Mouse (Mus musculus) intestine, embryonic 15.5 days (tissue): ENCODE results near the gene Phf21a. TPM values are rescaled to one million over a fixed set of nuclear protein-coding genes. Genes with fewer than 3 reads are reported as not detected.

Experiments used
- ATAC-seq: fragments of 200-750 bp; cut with Nextera tagmentation; 2 replicates; pipeline ENCODE4 v1.8.0; 2017; ENCODE audit warnings: moderate TSS enrichment, moderate library complexity
- H3K27ac ChIP-seq: fragments of 300-500 bp; sonication (generic); 2 replicates; pipeline ENCODE4 v1.5.1; 2015; ENCODE audit warnings: mild to moderate bottlenecking, inconsistent platforms
- H3K27me3 ChIP-seq: fragments of 300-500 bp; sonication (generic); replicated peaks from 2 replicates; pipeline ENCODE4 v1.6.1; 2015; ENCODE audit warnings: inconsistent platforms
- H3K36me3 ChIP-seq: fragments of 300-500 bp; sonication (generic); 2 replicates; pipeline ENCODE4 v1.6.1; 2015; ENCODE audit warnings: inconsistent platforms
- H3K4me1 ChIP-seq: fragments of 300-500 bp; sonication (generic); replicated peaks from 2 replicates; pipeline ENCODE4 v1.6.1; 2015; ENCODE audit warnings: inconsistent platforms
- H3K4me2 ChIP-seq: fragments of 300-500 bp; sonication (generic); replicated peaks from 2 replicates; pipeline ENCODE4 v1.6.1; 2015; ENCODE audit warnings: mild to moderate bottlenecking, inconsistent platforms
- H3K4me3 ChIP-seq: fragments of 300-500 bp; sonication (generic); replicated peaks from 2 replicates; pipeline ENCODE4 v1.5.1; 2015; ENCODE audit warnings: inconsistent platforms
- H3K9ac ChIP-seq: fragments of 300-500 bp; sonication (generic); 2 replicates; pipeline ENCODE4 v1.6.1; 2015; ENCODE audit warnings: inconsistent platforms
- H3K9me3 ChIP-seq: fragments of 300-500 bp; sonication (generic); 2 replicates; pipeline ENCODE4 v1.6.1; 2016; ENCODE audit warnings: inconsistent platforms
- WGBS: fragments of 180-500 bp; shearing (Covaris S2); methylation state at CpG from one replicate; pipeline ENCODE4 v1.1.7; 2015; 5-methylcytosine and 5-hydroxymethylcytosine counted together
- polyA plus RNA-seq: library from polyadenylated mRNA; unstranded; fragments of >200 nt; fragmentation: Nextera tagmentation; extraction: Ambion mirVana; gene quantifications from 2 replicates; pipeline ENCODE4 v1.2.1, GENCODE M21; 2015

Phf21a gene
- polyA plus RNA-seq, 1 experiment from 2014 or later: 19.1 TPM

- Histone ChIP-seq H3K9ac (peak overlapping the region; percentile 86), H3K27ac (peak overlapping the region; percentile 99), H3K27me3 (no peaks in the 10 kb centered on the region), H3K4me1 (0 out of 2 replicates have a peak, but pooled peaks cover 3% of the 10 kb centered on the region), H3K36me3 (no peaks in the 10 kb centered on the region), H3K9me3 (no peaks in the 10 kb centered on the region), H3K4me2 (peak overlapping the region; percentile 74), H3K4me3 (peak overlapping the region; percentile 65)
- peak; percentile 88 for ATAC-seq
- WGBS: 0% methylated on average over 27 of the region's 40 CpGs
These were observed 90.7 kb downstream of the Phf21a start for GRCm38 (mm10) chr2:92183613-92184076.

- Histone ChIP-seq H3K27ac (peak overlapping the region; percentile 99), H3K36me3 (no peaks in the 10 kb centered on the region), H3K4me1 (0 out of 2 replicates have a peak, but pooled peaks cover 3% of the 10 kb centered on the region), H3K4me3 (peak overlapping the region; percentile 65), H3K9me3 (no peaks in the 10 kb centered on the region), H3K9ac (peak overlapping the region; percentile 86), H3K4me2 (peak overlapping the region; percentile 74), H3K27me3 (no peaks in the 10 kb centered on the region)
- 0% methylated on average over 18 of the region's 19 CpGs for WGBS
- ATAC-seq: peak; percentile 63
These were observed 91.4 kb downstream of the Phf21a start for GRCm38 (mm10) chr2:92184077-92184921.

GRCm38 (mm10) chr2:92185062-92185765, 92.3 kb downstream of the Phf21a start:
- peak; percentile 32 for ATAC-seq
- peak overlapping the region; percentile 65 for H3K4me3 ChIP-seq
- no peaks in the 10 kb centered on the region for H3K27me3 ChIP-seq
- no peaks in the 10 kb centered on the region for H3K9me3 ChIP-seq
- H3K9ac ChIP-seq: peak overlapping the region; percentile 86
- WGBS: 0% methylated on average over 45 of the region's 47 CpGs
- 0 out of 2 replicates have a peak, but pooled peaks cover 3% of the 10 kb centered on the region for H3K4me1 ChIP-seq
- peak overlapping the region; percentile 99 for H3K27ac ChIP-seq
- peak overlapping the region; percentile 74 for H3K4me2 ChIP-seq
- H3K36me3 ChIP-seq: no peaks in the 10 kb centered on the region

GRCm38 (mm10) chr2:92185766-92186450, 93.0 kb downstream of the Phf21a start:
- H3K4me1 ChIP-seq: 0 out of 2 replicates have a peak, but pooled peaks cover 3% of the 10 kb centered on the region
- ATAC-seq: no peak

GRCm38 (mm10) chr2:92187061-92187460, 94.1 kb downstream of the Phf21a start:
- Histone ChIP-seq H3K4me2 (peak overlapping the region; percentile 74), H3K27me3 (no peaks in the 10 kb centered on the region), H3K9me3 (no peaks in the 10 kb centered on the region), H3K4me3 (no peak overlapping the region), H3K9ac (no peak overlapping the region), H3K27ac (no peak overlapping the region), H3K4me1 (0 out of 2 replicates have a peak, but pooled peaks cover 2% of the 10 kb centered on the region), H3K36me3 (no peaks in the 10 kb centered on the region)
- 55% methylated on average over 6 of the region's 6 CpGs for WGBS
- no peak for ATAC-seq

More at GRCm38 (mm10) chr2:92185766-92186450, 93.0 kb downstream of the Phf21a start:
- Histone ChIP-seq H3K36me3 (no peaks in the 10 kb centered on the region), H3K9ac (peak overlapping the region; percentile 86), H3K27me3 (no peaks in the 10 kb centered on the region), H3K4me3 (peak overlapping the region; percentile 65), H3K27ac (peak overlapping the region; percentile 99), H3K9me3 (no peaks in the 10 kb centered on the region), H3K4me2 (peak overlapping the region; percentile 74)
- 10% methylated on average over 11 of the region's 11 CpGs for WGBS

- no peaks in the 10 kb centered on the region for H3K9me3 ChIP-seq
- ATAC-seq: no peak
- H3K4me3 ChIP-seq: no peak overlapping the region
- H3K36me3 ChIP-seq: no peaks in the 10 kb centered on the region
- 0 out of 2 replicates have a peak overlapping the region, but pooled peaks have one; percentile 9 for H3K4me2 ChIP-seq
- no peak overlapping the region for H3K9ac ChIP-seq
- H3K27ac ChIP-seq: no peak overlapping the region
- 45% methylated on average over 3 of the region's 3 CpGs for WGBS
- no peaks in the 10 kb centered on the region for H3K27me3 ChIP-seq
- H3K4me1 ChIP-seq: no peaks in the 10 kb centered on the region
These were observed 95.8 kb downstream of the Phf21a start for GRCm38 (mm10) chr2:92188744-92189143.

GRCm38 (mm10) chr2:92190960-92191359, 98.0 kb downstream of the Phf21a start:
- H3K9me3 ChIP-seq: no peaks in the 10 kb centered on the region
- ATAC-seq: no peak
- no peaks in the 10 kb centered on the region for H3K36me3 ChIP-seq
- H3K4me2 ChIP-seq: no peak overlapping the region
- no peaks in the 10 kb centered on the region for H3K4me1 ChIP-seq
- H3K27ac ChIP-seq: no peak overlapping the region
- WGBS: 66% methylated on average over 5 of the region's 5 CpGs
- H3K4me3 ChIP-seq: no peak overlapping the region
- no peak overlapping the region for H3K9ac ChIP-seq
- no peaks in the 10 kb centered on the region for H3K27me3 ChIP-seq

GRCm38 (mm10) chr2:92191826-92192581, 99.1 kb downstream of the Phf21a start:
- Histone ChIP-seq H3K36me3 (no peaks in the 10 kb centered on the region), H3K27ac (no peak overlapping the region), H3K4me1 (no peaks in the 10 kb centered on the region), H3K4me2 (no peak overlapping the region), H3K4me3 (no peak overlapping the region), H3K9me3 (no peaks in the 10 kb centered on the region), H3K27me3 (no peaks in the 10 kb centered on the region), H3K9ac (no peak overlapping the region)
- 75% methylated on average over 5 of the region's 5 CpGs for WGBS
- ATAC-seq: peak; percentile 71

- no peak overlapping the region for H3K27ac ChIP-seq
- no peaks in the 10 kb centered on the region for H3K9me3 ChIP-seq
- no peak overlapping the region for H3K4me3 ChIP-seq
- no peaks in the 10 kb centered on the region for H3K27me3 ChIP-seq
- no peak overlapping the region for H3K4me2 ChIP-seq
- no peak overlapping the region for H3K9ac ChIP-seq
- no peaks in the 10 kb centered on the region for H3K36me3 ChIP-seq
- 44% methylated on average over 6 of the region's 6 CpGs for WGBS
- peaks cover 3% of the 10 kb centered on the region; the same call in 1 of the 2 replicates for H3K4me1 ChIP-seq
- no peak for ATAC-seq
These were observed 105.2 kb downstream of the Phf21a start for GRCm38 (mm10) chr2:92198126-92198525.

GRCm38 (mm10) chr2:92198747-92199146, 105.8 kb downstream of the Phf21a start:
- no peak overlapping the region for H3K4me2 ChIP-seq

GRCm38 (mm10) chr2:92199562-92200286, 106.8 kb downstream of the Phf21a start:
- WGBS: 46% methylated on average over 10 of the region's 10 CpGs
- no peak overlapping the region for H3K9ac ChIP-seq
- no peak overlapping the region for H3K27ac ChIP-seq
- H3K4me2 ChIP-seq: no peak overlapping the region
- no peaks in the 10 kb centered on the region for H3K27me3 ChIP-seq
- H3K4me1 ChIP-seq: peaks cover 3% of the 10 kb centered on the region; the same call in 1 of the 2 replicates
- no peaks in the 10 kb centered on the region for H3K36me3 ChIP-seq
- ATAC-seq: no peak
- no peaks in the 10 kb centered on the region for H3K9me3 ChIP-seq
- no peak overlapping the region for H3K4me3 ChIP-seq

More at GRCm38 (mm10) chr2:92198747-92199146, 105.8 kb downstream of the Phf21a start:
- Histone ChIP-seq H3K4me1 (peaks cover 3% of the 10 kb centered on the region; the same call in 1 of the 2 replicates), H3K4me3 (no peak overlapping the region), H3K27me3 (no peaks in the 10 kb centered on the region), H3K9ac (no peak overlapping the region), H3K9me3 (no peaks in the 10 kb centered on the region), H3K27ac (no peak overlapping the region), H3K36me3 (no peaks in the 10 kb centered on the region)
- no peak for ATAC-seq
- 67% methylated on average over 7 of the region's 7 CpGs for WGBS
